Mouse (Mus musculus): ENCODE data around the gene Tmem217. TPM values are rescaled to one million over a fixed set of nuclear protein-coding genes. Genes with fewer than 3 reads are reported as not detected.

Gene Tmem217
- polyA plus RNA-seq, 1 experiment from 2014 or later: 0.51 TPM

DNA sequence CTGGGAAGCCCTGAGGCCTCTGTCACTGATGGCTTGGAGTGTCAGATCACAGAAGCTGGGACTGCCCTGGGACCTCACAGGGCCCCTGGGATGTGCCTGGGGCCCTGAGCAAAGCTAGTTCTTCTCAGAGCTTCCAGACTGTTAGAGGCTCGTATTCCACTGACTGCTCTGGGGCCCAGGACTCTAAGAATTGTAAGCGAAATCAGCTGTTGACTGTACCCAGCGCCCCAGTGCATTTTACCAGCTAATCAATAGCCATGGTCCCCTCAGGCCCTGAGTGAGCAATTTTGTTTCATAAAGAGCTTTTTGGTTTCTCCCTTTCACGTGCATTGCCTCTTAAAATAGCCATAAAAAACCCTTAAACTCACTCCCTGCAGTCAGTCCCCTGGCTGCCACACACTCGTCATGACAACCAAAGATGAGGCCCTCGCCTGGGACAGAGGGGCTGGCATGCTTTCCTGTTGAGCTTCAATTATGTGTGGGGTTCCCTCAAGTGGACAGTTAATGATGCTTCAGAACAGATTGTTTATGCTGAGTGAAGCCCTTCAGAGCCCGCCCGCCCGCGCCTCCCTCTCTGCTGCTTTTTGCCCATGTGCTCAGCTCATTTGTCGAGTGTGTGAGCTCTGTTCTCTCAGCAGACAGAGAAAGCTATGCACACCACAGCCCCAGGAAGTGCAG is 37.2 kb upstream of the Tmem217 start:
- WGBS: 59% methylated on average over 11 of the region's 11 CpGs
- H3K27me3 ChIP-seq (ENCODE audit: insufficient read depth, low read length): no peaks in the 10 kb centered on the region
- no peaks in the 10 kb centered on the region for H3K4me1 ChIP-seq (replicated peaks; ENCODE audit: insufficient read depth, low read length)
- TF ChIP-seq CTCF (IDR thresholded peaks at IDR 0.05; ENCODE audit: low read depth): no peak
- H3K9me3 ChIP-seq (replicated peaks; ENCODE audit: low read length): no peaks in the 10 kb centered on the region
- no peak overlapping the region for H3K9ac ChIP-seq (ENCODE audit: low read depth, low read length)
- DNase-seq (ENCODE audit: low spot score) (no peak), ATAC-seq (replicated peaks; ENCODE audit: low FRiP score, low read depth) (no peak)
- H3K36me3 ChIP-seq (ENCODE audit: insufficient read depth, low read length): peaks cover 12% of the 10 kb centered on the region
- H3K4me2 ChIP-seq (ENCODE audit: low read length): no peak overlapping the region
- H3K4me3 ChIP-seq (replicated peaks; ENCODE audit: low read depth, low read length): no peak overlapping the region
- no peak overlapping the region for H3K27ac ChIP-seq

DNA sequence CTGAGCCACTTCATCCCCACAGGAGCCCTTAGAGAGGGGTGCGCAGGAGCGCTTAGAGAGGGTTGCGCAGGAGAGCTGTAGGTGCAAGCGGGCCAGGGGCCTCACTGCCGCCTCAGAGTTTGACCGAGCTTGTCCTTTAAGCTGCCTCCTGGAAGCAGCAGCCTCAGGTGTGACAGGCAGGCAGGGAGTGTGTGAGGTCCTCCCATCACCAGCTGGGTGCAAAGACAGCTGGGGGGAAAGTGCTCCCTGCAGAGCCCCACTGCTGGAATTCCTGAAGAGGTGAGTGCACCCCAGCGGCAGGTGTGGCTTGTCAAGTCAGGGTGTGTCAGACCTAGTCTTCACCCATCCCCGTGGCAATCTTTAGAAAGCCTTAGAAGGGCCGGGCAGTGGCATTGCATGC is 34.7 kb upstream of the Tmem217 start:
- ATAC-seq (replicated peaks; ENCODE audit: low FRiP score, low read depth) (no peak), DNase-seq (ENCODE audit: low spot score) (no peak)
- Histone ChIP-seq H3K36me3 (ENCODE audit: insufficient read depth, low read length) (peaks cover 22% of the 10 kb centered on the region), H3K27ac (no peak overlapping the region), H3K4me1 (replicated peaks; ENCODE audit: insufficient read depth, low read length) (no peaks in the 10 kb centered on the region), H3K4me2 (ENCODE audit: low read length) (no peak overlapping the region), H3K27me3 (ENCODE audit: insufficient read depth, low read length) (no peaks in the 10 kb centered on the region), H3K9me3 (replicated peaks; ENCODE audit: low read length) (no peaks in the 10 kb centered on the region), H3K4me3 (replicated peaks; ENCODE audit: low read depth, low read length) (no peak overlapping the region), H3K9ac (ENCODE audit: low read depth, low read length) (no peak overlapping the region)
- TF ChIP-seq CTCF (IDR thresholded peaks at IDR 0.05; ENCODE audit: low read depth): no peak
- WGBS: 82% methylated on average over 9 of the region's 9 CpGs

DNA sequence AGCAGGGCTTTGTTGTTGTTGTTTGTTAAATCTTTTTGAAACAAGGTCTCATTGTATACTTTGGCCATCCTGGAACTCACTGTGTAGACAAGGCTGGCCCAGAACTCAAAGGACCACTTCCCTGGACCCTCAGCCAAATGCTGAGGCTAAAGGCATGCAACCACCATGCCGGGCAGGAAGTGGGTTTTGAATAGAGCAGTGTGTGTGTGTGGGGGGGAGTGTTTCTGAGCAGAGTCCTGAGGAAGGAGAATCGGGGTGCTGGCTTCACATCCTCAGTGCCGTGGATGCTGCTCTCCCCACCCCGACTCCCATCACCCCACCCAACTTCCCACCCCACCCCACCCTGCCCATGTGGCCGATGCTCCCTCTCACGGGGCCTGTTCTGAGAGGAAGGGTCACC is 33.3 kb upstream of the Tmem217 start:
- Histone ChIP-seq H3K9ac (ENCODE audit: low read depth, low read length) (no peak overlapping the region), H3K9me3 (replicated peaks; ENCODE audit: low read length) (no peaks in the 10 kb centered on the region), H3K4me1 (replicated peaks; ENCODE audit: insufficient read depth, low read length) (no peaks in the 10 kb centered on the region), H3K4me3 (replicated peaks; ENCODE audit: low read depth, low read length) (no peak overlapping the region), H3K27ac (no peak overlapping the region), H3K36me3 (ENCODE audit: insufficient read depth, low read length) (peaks cover 22% of the 10 kb centered on the region), H3K4me2 (ENCODE audit: low read length) (no peak overlapping the region), H3K27me3 (ENCODE audit: insufficient read depth, low read length) (no peaks in the 10 kb centered on the region)
- ATAC-seq (replicated peaks; ENCODE audit: low FRiP score, low read depth) (no peak), DNase-seq (ENCODE audit: low spot score) (no peak)
- TF ChIP-seq CTCF (IDR thresholded peaks at IDR 0.05; ENCODE audit: low read depth): no peak
- 89% methylated on average over 6 of the region's 6 CpGs for WGBS

DNA sequence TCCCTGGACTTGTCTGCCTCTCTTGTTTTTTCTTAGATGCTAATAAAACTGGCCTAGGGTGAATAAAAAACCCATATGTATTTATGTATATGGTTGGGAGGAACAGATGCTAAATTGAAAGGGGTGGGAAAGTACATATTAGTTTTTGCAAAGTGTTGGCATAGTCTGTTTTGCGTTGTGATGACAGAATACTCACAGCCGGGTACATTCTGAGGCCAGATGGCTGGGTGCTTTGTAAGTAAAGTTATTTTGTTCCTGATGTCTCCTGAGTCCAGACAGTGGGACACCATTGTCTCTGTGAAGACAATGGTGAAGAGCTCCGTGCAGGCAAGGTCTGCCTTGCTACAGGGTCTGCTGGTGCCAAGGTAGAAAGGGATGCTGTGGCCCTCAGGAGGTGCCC is 32.6 kb upstream of the Tmem217 start:
- Histone ChIP-seq H3K4me1 (replicated peaks; ENCODE audit: insufficient read depth, low read length) (no peaks in the 10 kb centered on the region), H3K27me3 (ENCODE audit: insufficient read depth, low read length) (no peaks in the 10 kb centered on the region), H3K9me3 (replicated peaks; ENCODE audit: low read length) (no peaks in the 10 kb centered on the region), H3K36me3 (ENCODE audit: insufficient read depth, low read length) (peaks cover 26% of the 10 kb centered on the region), H3K9ac (ENCODE audit: low read depth, low read length) (no peak overlapping the region), H3K4me3 (replicated peaks; ENCODE audit: low read depth, low read length) (no peak overlapping the region), H3K4me2 (ENCODE audit: low read length) (no peak overlapping the region), H3K27ac (no peak overlapping the region)
- no peak for DNase-seq (ENCODE audit: low spot score)
- no peak for TF ChIP-seq CTCF (IDR thresholded peaks at IDR 0.05; ENCODE audit: low read depth)
- 95% methylated on average over 3 of the region's 3 CpGs for WGBS
- no peak for ATAC-seq (replicated peaks; ENCODE audit: low FRiP score, low read depth)

DNA sequence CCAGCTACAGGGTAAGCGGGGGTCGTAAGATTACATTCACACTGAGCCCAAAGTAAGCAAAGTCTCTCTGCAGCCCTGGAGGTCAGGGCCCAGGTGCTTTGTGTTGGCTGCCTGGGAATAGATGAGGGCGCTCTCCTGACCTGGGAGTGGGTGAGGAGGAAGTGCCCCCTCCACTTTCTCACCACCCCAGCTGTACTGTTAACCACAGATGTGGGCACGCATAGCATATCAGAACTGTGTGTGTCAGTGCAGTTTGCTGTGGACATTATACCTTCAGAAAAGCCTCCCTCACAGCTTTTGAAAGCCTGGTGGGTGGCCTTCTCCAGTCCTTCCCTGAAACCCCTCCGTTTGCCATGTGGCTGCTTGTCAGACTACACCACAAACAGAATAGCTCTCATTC is 32.1 kb upstream of the Tmem217 start:
- Histone ChIP-seq H3K4me3 (replicated peaks; ENCODE audit: low read depth, low read length) (no peak overlapping the region), H3K4me2 (ENCODE audit: low read length) (no peak overlapping the region), H3K9me3 (replicated peaks; ENCODE audit: low read length) (no peaks in the 10 kb centered on the region), H3K27ac (no peak overlapping the region), H3K27me3 (ENCODE audit: insufficient read depth, low read length) (no peaks in the 10 kb centered on the region), H3K9ac (ENCODE audit: low read depth, low read length) (no peak overlapping the region), H3K4me1 (replicated peaks; ENCODE audit: insufficient read depth, low read length) (no peaks in the 10 kb centered on the region), H3K36me3 (ENCODE audit: insufficient read depth, low read length) (peaks cover 28% of the 10 kb centered on the region)
- no peak for DNase-seq (ENCODE audit: low spot score)
- ATAC-seq (replicated peaks; ENCODE audit: low FRiP score, low read depth): no peak
- no peak for TF ChIP-seq CTCF (IDR thresholded peaks at IDR 0.05; ENCODE audit: low read depth)
- 82% methylated on average over 5 of the region's 5 CpGs for WGBS

DNA sequence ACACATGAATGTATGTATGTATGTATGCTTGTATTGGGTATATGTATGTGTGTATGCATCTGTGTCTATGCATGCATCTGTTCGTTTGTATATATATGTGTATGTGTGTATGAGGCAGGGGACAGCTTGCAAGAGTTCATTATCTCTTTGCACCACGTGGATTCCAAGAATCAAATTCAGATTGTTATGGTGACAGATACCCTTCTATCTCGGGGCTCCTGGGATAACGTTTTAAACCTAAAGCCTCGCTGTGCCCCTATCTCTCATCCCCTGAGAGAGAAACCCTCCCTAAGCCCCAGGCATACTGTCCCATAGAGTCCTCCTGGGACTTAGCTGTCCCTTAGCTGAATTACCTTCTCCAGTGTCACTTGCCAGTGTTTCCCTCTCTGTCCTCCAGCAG is 31.4 kb upstream of the Tmem217 start:
- Histone ChIP-seq H3K9ac (ENCODE audit: low read depth, low read length) (no peak overlapping the region), H3K4me3 (replicated peaks; ENCODE audit: low read depth, low read length) (no peak overlapping the region), H3K4me1 (replicated peaks; ENCODE audit: insufficient read depth, low read length) (no peaks in the 10 kb centered on the region), H3K9me3 (replicated peaks; ENCODE audit: low read length) (no peaks in the 10 kb centered on the region), H3K4me2 (ENCODE audit: low read length) (no peak overlapping the region), H3K36me3 (ENCODE audit: insufficient read depth, low read length) (peaks cover 34% of the 10 kb centered on the region), H3K27ac (no peak overlapping the region), H3K27me3 (ENCODE audit: insufficient read depth, low read length) (no peaks in the 10 kb centered on the region)
- DNase-seq (ENCODE audit: low spot score): no peak
- WGBS: 87% methylated on average over 5 of the region's 5 CpGs
- ATAC-seq (replicated peaks; ENCODE audit: low FRiP score, low read depth): no peak
- no peak for TF ChIP-seq CTCF (IDR thresholded peaks at IDR 0.05; ENCODE audit: low read depth)

Data from kidney, postnatal 0 days (tissue).